Mouse (Mus musculus) CH12F3 (cell line): ENCODE results near the gene 4930432K21Rik.

Experiments used
- in situ Hi-C: fragments of 300-500 bp; cut with MboI; formaldehyde crosslinking; loops from 2 replicates; pipeline ENCODE4 v1.14.3; 2020; ENCODE audit warnings: low sequenced_read_pairs

Gene 4930432K21Rik

DNA sequence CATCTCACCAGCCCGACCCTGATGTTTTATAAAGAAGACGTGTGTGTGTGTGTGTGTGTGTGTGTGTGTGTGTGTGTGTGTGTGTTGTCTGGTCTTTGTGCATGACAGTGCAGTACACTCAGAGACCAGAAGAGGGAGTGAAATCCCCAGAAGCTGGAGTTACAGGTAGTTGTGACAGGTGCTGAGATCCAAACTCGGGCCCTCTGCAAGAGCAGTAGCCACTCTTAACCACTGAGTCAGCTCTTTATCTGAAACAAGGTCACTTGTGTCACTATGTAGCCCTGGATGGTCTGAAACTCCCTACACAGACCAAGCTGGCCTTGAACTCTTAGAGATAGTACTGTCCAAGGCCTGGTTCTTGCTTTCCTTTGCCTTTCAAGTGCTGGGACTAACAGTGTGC is 58.8 kb downstream of the 4930432K21Rik start:
- in situ Hi-C loops, result no loop called here

DNA sequence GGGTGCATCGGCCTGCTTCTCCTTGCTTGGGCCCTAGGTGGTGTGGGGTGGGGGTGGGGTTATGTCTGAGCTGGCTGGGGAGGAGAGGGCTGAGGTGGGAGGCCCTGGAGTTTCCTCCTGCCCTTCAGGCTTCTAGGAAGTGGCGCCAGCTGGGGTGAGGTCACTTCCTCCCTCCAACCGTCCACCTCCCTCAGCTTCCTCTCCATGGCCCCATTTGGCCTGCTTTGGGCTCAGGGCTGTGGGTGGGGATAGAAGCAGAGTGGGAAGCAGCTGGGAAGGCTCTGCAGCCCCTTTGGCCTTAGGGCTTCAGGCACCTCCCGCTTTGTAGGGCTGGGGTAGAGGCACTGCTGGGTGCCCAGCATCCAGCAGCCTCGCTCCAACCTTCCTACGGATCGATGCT is 60.0 kb downstream of the 4930432K21Rik start:
- in situ Hi-C loops, result no loop called here

DNA sequence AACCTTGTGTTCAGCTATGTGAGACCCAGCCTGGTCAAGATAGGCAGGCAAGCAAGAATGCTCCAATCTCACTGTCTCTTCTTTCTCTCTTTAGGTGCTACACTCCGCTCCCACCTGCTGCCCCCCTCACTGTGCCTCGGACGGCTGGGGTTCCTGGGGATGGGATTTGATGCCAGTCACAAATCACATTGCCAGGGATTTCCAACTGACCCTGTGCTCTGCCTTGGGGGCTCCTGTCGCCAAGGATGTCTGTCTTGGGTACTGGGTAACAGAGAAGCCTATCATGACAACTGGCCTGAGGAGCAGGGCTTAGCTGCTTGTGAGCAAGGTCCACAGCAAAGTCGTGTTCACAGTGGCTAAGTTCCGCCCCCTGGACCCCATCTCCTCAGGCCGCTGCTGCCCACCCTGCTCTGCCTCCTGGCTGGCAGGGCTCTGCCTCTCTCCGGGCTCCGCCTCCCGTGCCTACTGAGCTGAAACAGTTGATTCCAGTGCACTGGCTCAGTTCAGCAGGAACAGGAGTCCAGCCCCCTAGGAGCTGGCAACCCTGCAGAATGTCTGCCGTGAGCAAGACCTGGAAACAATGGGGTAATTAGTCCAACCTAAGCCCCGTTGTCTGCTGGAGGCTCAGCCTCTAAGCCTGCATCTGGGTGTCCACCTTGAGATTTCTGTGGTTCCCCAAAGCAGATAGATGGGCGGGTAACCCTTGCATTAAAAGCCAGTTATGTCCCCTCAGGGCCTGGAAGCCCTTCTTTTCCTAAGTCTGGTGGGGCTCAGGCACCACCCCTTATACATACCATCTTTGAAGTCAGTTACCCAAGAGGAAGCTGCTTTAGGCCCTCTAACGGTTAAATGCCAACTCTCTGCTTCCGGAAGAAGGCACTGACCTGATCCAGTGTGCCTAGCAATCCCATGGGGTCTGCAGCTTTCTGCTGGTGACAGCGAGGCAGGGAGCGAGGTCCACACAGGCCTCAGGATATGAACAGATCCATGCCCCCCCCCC is 60.9 kb downstream of the 4930432K21Rik start:
- in situ Hi-C loops, result no loop called here

DNA sequence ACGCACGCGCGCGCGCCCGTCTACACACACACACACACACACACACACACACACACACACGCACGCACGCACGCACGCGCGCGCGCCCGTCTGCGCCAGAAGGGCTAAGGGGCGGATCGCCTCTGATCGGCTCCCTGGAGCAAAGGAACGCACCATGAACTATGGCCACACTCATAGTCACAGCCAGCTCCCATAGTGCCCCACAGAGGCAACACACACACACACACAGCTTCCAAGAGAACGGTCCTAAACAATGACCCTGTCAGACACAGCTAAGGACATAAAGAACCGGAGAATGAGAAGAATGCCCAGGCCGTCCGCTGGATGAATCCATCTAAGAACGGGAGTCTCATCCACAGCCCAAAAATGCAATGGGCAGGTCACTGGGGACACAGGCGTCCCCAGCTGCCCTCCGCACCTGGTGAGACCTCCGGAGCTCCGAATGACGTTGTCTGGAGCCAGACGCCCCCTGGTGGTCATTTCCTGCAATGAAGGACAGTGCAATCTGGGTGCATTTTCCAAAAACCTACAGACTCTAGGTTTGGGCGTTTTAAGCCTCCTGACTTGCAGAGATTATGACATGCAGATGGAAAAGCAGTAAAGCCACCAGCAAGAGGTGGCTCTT is 62.5 kb downstream of the 4930432K21Rik start:
- in situ Hi-C loops, result no loop called here

DNA sequence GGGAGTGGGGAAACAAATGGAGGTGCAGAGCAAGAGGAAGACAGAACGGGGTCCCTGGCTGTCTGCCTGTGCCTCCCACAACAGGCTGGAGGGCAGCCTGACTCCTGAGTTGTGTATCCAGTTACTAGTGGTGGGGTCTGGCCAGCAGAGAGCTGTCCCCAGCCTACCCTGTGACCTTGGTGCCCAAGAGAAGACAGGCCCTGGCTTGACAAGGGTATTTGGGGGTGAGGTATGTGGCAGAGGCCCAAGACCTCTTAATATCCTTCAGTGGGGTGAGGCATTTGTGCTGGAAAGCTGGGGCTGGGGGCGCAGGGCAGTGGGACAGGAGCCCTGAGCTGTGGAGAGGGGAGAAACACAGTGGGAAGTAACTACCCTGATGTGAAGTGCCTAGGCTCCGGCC is 63.4 kb downstream of the 4930432K21Rik start:
- in situ Hi-C loops, result no loop called here

DNA sequence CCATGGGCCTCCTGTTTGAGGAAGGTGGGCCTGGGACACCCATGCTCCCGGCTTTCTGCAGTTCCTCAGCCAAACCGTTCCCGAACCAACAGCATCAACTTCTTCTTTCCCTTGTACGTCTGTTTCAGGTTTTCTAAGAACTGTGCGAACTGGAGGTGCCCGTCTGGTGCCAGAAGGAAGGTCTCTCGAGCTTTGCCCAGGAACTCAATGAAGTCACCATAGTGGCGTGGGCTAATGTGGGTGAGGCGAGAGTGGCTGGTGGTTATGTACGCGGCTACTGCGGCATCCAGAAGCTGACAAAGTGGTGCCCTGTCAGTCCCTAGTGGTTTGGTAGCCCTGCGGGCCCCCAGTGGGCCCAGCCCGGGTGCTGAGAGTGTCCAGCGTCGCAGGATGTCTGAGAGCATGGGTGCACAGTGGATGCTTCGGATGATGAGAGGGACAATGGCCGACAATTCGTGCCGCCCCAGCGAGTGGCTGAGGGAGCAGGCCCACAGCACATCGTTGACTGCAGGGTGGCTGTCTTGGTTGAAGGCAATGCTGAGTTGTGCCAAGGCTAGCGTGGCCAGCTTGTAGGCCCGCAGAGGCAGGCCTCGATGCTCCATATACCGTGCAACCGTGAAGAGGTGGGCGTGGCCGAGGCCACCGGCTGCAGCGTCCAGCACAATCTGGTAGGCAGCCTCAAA is 64.2 kb downstream of the 4930432K21Rik start:
- in situ Hi-C loops, result no loop called here

DNA sequence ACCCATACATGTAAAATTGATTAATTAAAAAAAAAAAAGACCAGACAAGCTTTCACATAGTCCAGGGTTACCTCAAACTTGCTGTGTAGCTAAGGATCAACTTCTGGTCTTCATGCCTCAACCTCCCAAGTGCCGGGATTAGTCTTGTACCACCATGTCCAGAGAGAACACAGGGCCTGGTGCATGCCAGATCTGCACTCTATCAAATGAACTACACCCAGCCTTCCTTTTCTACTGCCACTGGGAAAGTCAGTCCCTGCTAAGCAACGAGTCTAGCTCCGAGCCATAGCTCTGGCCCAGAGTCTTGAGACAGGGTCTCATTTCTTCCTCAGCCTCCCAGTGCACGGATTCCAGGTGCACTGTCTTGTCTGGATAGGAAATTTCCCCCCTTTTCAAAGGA is 65.5 kb downstream of the 4930432K21Rik start:
- in situ Hi-C loops, result no loop called here

DNA sequence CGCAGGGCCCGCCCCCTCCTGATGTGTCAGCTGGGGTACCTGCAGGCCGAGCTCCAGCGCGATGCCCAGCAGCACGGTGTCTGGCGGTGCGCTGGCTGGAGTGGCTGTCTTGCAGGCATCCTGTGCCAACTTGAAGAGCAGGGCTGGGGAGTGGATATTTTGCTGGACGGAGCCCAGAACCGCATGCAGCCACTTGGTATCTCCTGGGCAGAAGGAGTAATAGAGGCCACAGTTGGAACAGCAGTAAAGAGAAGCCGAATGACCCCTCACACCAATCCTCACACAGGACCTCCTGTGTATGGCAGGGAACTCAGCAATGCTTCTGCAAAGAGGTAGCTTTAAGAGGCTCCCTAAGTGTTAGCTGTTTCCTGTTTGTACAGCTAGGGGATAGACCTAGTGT is 69.4 kb downstream of the 4930432K21Rik start:
- in situ Hi-C loops, result no loop called here

DNA sequence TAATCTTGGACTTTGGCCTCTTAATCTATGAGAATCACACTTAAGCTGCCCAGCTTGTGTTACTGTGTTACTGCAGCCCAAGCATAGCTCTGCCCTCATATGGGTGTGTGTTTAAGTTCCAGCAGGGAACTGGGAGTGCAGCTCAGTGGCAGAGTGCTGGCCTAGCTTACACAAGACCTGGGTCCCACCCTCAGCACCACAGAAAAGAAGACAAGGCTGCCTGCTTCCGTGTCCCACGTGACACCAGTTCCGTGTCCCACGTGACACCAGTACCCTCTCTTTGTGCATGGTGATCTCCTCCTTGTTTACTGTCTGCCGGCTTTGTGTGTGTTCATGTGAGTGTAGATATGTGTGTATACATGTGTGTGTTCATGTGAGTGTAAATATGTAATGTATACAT is 70.3 kb downstream of the 4930432K21Rik start:
- in situ Hi-C loops, result no loop called here

DNA sequence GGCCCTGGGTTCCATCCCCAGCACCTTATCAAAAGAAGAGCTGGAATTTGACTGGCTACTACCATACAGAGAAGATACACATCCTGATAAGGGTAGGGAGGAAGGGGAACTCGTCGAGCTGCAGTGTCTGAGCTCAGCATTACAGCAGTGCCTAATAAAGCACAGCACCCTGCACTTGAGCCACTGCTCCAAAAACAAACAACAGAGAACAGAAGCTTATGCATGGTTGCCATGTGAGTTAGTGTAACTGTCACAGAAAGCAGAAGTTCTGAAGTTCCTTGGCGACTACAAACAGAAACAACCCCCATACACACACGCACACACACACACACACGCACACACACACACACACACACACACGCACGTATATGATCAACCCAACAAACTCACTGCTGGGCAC is 72.3 kb downstream of the 4930432K21Rik start:
- in situ Hi-C loops, result no loop called here
